In the genomic region with DNA sequence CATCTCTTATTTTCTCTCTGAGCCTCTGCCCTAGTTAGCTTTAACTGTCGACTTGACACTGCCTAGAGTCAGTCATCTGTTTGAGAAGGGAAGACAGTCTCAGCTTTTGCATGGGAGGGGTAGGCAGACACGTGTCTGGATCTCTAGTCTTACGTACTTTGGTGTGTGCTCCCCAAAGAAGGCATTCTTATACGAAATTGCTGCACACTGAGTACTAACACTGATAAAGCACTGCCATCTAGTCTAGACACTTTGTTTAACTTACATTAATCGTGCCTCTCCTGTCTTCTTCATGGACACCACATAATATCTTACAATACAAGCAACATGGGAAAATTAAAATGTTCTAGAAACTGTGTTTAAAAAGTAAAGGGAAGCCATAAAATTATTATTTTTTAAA, we compare ENCODE assay signal across 23 mouse cellular contexts.
DNase-seq lines count a peak whose midpoint lies in the region.
"Had no signal": no experiment of that assay in that cellular context is flagged by ENCODE, and none has a peak within 500 bp of the region (broad histone marks: within the 10 kb centered on the region; RNA-seq: fewer than 3 reads in every experiment).

No protein-coding gene starts in this region.

- no peaks in the 10 kb centered on the region for H3K4me1 ChIP-seq in heart, embryonic 10.5 days
- no peaks in the 10 kb centered on the region for H3K4me1 ChIP-seq in limb, embryonic 10.5 days

- DNase-seq in heart, embryonic 10.5 days (ENCODE audit: low spot score) = peak; percentile 11
- DNase-seq in heart, adult 9 months (ENCODE audit: low spot score in 2 of 2) = no peak
- DNase-seq in ES-CJ7 (ENCODE audit: low read depth, low spot score) = peak; percentile 41
- DNase-seq in R1 (ENCODE audit: low read depth, low spot score) = peak; percentile 14
- peak; percentile 51 for DNase-seq in ZHBTc4 (ENCODE audit: low read depth, low spot score)
- DNase-seq in limb, embryonic 10.5 days (ENCODE audit: low spot score) = no peak
- no peak for DNase-seq in adrenal gland, postnatal 25 days
- no peak for DNase-seq in kidney, adult 8-10 months
- DNase-seq: adrenal gland, adult 2 months; adrenal gland, adult 8-10 months; adrenal gland, postnatal 10 days; adrenal gland, postnatal 14 days; adrenal gland, postnatal 36 days; B cell, adult 2 months; cerebellum, adult 11 months; cerebellum, adult 11-12 months; cerebellum, adult 18-20 months; cerebellum, adult 2 months; cerebellum, adult 8-10 months; cerebellum, adult 9-10 months had no signal

- H3K9me3 ChIP-seq in heart, embryonic 10.5 days = no peaks in the 10 kb centered on the region
- no peaks in the 10 kb centered on the region for H3K9me3 ChIP-seq in limb, embryonic 10.5 days (replicated peaks)
- H3K9me3 ChIP-seq: G1E had no signal

- 58% methylated on average over 5 of the region's 5 CpGs for WGBS in heart, embryonic 10.5 days
- WGBS in limb, embryonic 10.5 days = 77% methylated on average over 5 of the region's 5 CpGs

- no peak overlapping the region for H3K27ac ChIP-seq in heart, embryonic 10.5 days
- no peak overlapping the region for H3K27ac ChIP-seq in limb, embryonic 10.5 days

- no peak overlapping the region for H3K4me3 ChIP-seq in heart, embryonic 10.5 days
- no peak overlapping the region for H3K4me3 ChIP-seq in limb, embryonic 10.5 days

- H3K27me3 ChIP-seq in heart, embryonic 10.5 days (ENCODE audit: insufficient read depth, poor library complexity, severe bottlenecking) = no peaks in the 10 kb centered on the region
- no peaks in the 10 kb centered on the region for H3K27me3 ChIP-seq in limb, embryonic 10.5 days (ENCODE audit: low read depth, poor library complexity, severe bottlenecking)
- H3K27me3 ChIP-seq: CH12.LX, Patski had no signal

- peaks cover 42% of the 10 kb centered on the region for H3K36me3 ChIP-seq in heart, embryonic 10.5 days
- H3K36me3 ChIP-seq in limb, embryonic 10.5 days = no peaks in the 10 kb centered on the region
- H3K36me3 ChIP-seq: G1E had no signal

Comparison
In these comparisons a context has a peak if more than half of its experiments do, and no peak if none do; other contexts are left out.
1. DNase-seq: peak in heart, embryonic 10.5 days (single experiment), ES-CJ7 (single experiment), R1 (single experiment) and ZHBTc4 (single experiment); none in heart, adult 9 months (0 of 2), limb, embryonic 10.5 days (single experiment), adrenal gland, postnatal 25 days (single experiment) and kidney, adult 8-10 months (0 of 2).